Mouse (Mus musculus): Measurements from ENCODE around the gene Ttll10. TPM values are rescaled to one million over a fixed set of nuclear protein-coding genes. Genes with fewer than 3 reads are reported as not detected.

Ttll10 gene
- polyA plus RNA-seq, 1 experiment = 20.7 TPM

DNA sequence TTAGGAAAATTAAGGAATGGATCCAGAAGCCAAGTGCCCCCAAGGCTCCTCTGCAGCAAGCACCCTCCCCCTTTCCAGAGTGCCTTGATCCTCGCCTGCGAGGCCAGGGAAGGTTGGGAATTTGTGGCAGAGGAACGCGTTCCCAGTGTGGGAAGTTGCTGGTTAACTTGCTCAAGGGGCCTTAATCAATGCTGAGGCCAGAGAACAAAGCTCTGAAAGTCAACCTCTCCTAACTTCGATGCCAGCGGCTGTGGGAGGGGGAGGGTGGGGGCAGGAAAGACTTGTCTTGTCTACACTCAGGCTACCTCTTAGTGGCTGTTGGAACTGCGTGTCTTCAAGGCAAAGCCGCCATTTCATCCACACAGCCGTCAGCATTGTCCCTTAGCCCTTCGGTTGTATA is 1.5 kb downstream of the Ttll10 start:
- TF ChIP-seq POLR2A (IDR thresholded peaks at IDR 0.05; ENCODE audit: low read depth, low read length) (no peak), CTCF (conservative IDR thresholded peaks at IDR 0.05; ENCODE audit: insufficient read depth, insufficient read length, low read depth, low read length) (no peak)
- Histone ChIP-seq H3K36me3 (ENCODE audit: control insufficient read depth, insufficient read depth, low read length) (no peaks in the 10 kb centered on the region), H3K4me3 (ENCODE audit: insufficient read depth, low read depth, low read length) (peak overlapping the region; percentile 47), H3K4me1 (ENCODE audit: control insufficient read depth, insufficient read depth, low read length) (peaks cover 31% of the 10 kb centered on the region), H3K27me3 (replicated peaks; ENCODE audit: control insufficient read depth, insufficient read depth, low read length) (no peaks in the 10 kb centered on the region), H3K27ac (ENCODE audit: insufficient read depth, low read depth, low read length) (peak overlapping the region; percentile 59; the same call in 1 of the 2 replicates)
- peak; percentile 60 for DNase-seq
- 33% methylated on average over 10 of the region's 10 CpGs for WGBS

DNA sequence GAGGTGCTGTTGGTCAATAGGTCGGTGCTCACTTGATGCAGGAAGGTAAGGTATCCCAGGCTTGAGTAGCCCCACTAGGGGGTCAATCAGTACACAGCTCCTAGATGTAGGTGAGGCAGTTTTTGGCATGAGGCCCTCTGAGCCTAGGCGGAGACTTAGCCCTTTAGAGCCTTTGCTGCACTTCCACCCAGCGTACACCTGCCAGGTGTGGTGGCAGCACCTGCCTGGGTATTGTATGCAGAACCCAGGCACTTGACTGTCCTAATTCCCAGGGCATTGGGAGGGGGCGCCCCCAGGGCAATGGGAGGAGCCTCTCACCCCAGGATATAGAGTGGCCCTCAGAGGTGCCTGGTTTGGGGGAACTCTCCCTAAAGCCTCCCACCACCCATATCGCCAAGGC is 4.0 kb downstream of the Ttll10 start:
- H3K36me3 ChIP-seq (ENCODE audit: control insufficient read depth, insufficient read depth, low read length) = no peaks in the 10 kb centered on the region
- no peak for TF ChIP-seq POLR2A (IDR thresholded peaks at IDR 0.05; ENCODE audit: low read depth, low read length)
- no peak for TF ChIP-seq CTCF (conservative IDR thresholded peaks at IDR 0.05; ENCODE audit: insufficient read depth, insufficient read length, low read depth, low read length)
- DNase-seq = peak; percentile 30
- no peaks in the 10 kb centered on the region for H3K27me3 ChIP-seq (replicated peaks; ENCODE audit: control insufficient read depth, insufficient read depth, low read length)
- H3K4me1 ChIP-seq (ENCODE audit: control insufficient read depth, insufficient read depth, low read length) = peaks cover 18% of the 10 kb centered on the region
- WGBS = 66% methylated on average over 5 of the region's 5 CpGs
- peak overlapping the region; percentile 19; the same call in 1 of the 2 replicates for H3K27ac ChIP-seq (ENCODE audit: insufficient read depth, low read depth, low read length)
- H3K4me3 ChIP-seq (ENCODE audit: insufficient read depth, low read depth, low read length) = no peak overlapping the region

DNA sequence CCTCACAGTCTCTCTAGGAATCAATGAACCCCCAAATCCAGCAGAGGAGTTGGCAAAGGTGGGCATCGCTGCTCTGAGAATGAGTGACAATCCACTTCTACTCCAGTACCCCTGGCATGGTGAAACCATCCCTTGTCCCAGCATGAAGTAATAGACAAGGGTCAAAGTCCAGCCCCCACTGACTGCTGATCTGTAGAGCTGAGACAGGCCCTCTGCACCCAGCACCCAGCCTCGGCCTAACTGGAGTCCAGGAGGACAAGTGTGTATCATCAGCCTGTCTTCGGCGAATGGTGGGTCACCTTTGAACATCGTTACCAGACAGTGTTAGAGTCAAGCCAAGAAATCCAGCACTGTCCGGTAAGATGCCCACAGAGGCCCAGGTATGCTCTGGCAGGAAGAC is 4.6 kb downstream of the Ttll10 start:
- Histone ChIP-seq H3K4me1 (ENCODE audit: control insufficient read depth, insufficient read depth, low read length) (peaks cover 15% of the 10 kb centered on the region), H3K27ac (ENCODE audit: insufficient read depth, low read depth, low read length) (no peak overlapping the region), H3K36me3 (ENCODE audit: control insufficient read depth, insufficient read depth, low read length) (no peaks in the 10 kb centered on the region), H3K27me3 (replicated peaks; ENCODE audit: control insufficient read depth, insufficient read depth, low read length) (no peaks in the 10 kb centered on the region), H3K4me3 (ENCODE audit: insufficient read depth, low read depth, low read length) (no peak overlapping the region)
- TF ChIP-seq CTCF (conservative IDR thresholded peaks at IDR 0.05; ENCODE audit: insufficient read depth, insufficient read length, low read depth, low read length) (no peak), POLR2A (IDR thresholded peaks at IDR 0.05; ENCODE audit: low read depth, low read length) (no peak)
- DNase-seq = peak; percentile 88
- WGBS = 58% methylated on average over 6 of the region's 6 CpGs

GRCm38 (mm10) chr4:156054130-156054529 is 5.1 kb downstream of the Ttll10 start:
- no peak overlapping the region for H3K4me3 ChIP-seq (ENCODE audit: insufficient read depth, low read depth, low read length)
- no peaks in the 10 kb centered on the region for H3K27me3 ChIP-seq (replicated peaks; ENCODE audit: control insufficient read depth, insufficient read depth, low read length)
- H3K4me1 ChIP-seq (ENCODE audit: control insufficient read depth, insufficient read depth, low read length) = peaks cover 15% of the 10 kb centered on the region
- no peak overlapping the region for H3K27ac ChIP-seq (ENCODE audit: insufficient read depth, low read depth, low read length)
- no peak for TF ChIP-seq CTCF (conservative IDR thresholded peaks at IDR 0.05; ENCODE audit: insufficient read depth, insufficient read length, low read depth, low read length)
- no peak for TF ChIP-seq POLR2A (IDR thresholded peaks at IDR 0.05; ENCODE audit: low read depth, low read length)
- peak; percentile 32 for DNase-seq
- WGBS = 44% methylated on average over 4 of the region's 4 CpGs
- no peaks in the 10 kb centered on the region; the same call in 1 of the 2 replicates for H3K36me3 ChIP-seq (ENCODE audit: control insufficient read depth, insufficient read depth, low read length)

DNA sequence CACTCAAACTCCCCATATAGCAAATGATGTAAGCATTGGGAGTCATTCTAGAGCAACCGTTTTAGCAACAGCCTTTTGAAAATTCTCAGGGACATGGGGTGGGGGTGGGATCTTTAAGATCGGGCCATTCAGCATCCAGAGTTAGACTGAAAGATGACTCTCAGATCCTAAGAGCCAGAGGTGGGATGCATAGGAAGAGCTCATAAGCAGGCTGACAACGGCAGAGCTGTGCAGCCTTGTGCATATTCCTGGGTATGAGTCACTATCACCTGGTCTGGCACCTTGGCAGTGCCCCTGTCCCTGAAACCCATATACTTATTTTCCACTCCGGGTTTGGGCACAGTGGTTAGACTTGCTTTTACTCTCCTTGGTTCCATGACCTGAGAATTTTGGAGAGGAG is 6.1 kb downstream of the Ttll10 start:
- H3K4me3 ChIP-seq (ENCODE audit: insufficient read depth, low read depth, low read length) = no peak overlapping the region
- no peak for DNase-seq
- H3K4me1 ChIP-seq (ENCODE audit: control insufficient read depth, insufficient read depth, low read length) = peaks cover 15% of the 10 kb centered on the region
- TF ChIP-seq POLR2A (IDR thresholded peaks at IDR 0.05; ENCODE audit: low read depth, low read length) (no peak), CTCF (conservative IDR thresholded peaks at IDR 0.05; ENCODE audit: insufficient read depth, insufficient read length, low read depth, low read length) (no peak)
- no peak overlapping the region for H3K27ac ChIP-seq (ENCODE audit: insufficient read depth, low read depth, low read length)
- WGBS = 71% methylated on average over 4 of the region's 4 CpGs
- no peaks in the 10 kb centered on the region for H3K27me3 ChIP-seq (replicated peaks; ENCODE audit: control insufficient read depth, insufficient read depth, low read length)
- H3K36me3 ChIP-seq (ENCODE audit: control insufficient read depth, insufficient read depth, low read length) = no peaks in the 10 kb centered on the region; the same call in 1 of the 2 replicates

DNA sequence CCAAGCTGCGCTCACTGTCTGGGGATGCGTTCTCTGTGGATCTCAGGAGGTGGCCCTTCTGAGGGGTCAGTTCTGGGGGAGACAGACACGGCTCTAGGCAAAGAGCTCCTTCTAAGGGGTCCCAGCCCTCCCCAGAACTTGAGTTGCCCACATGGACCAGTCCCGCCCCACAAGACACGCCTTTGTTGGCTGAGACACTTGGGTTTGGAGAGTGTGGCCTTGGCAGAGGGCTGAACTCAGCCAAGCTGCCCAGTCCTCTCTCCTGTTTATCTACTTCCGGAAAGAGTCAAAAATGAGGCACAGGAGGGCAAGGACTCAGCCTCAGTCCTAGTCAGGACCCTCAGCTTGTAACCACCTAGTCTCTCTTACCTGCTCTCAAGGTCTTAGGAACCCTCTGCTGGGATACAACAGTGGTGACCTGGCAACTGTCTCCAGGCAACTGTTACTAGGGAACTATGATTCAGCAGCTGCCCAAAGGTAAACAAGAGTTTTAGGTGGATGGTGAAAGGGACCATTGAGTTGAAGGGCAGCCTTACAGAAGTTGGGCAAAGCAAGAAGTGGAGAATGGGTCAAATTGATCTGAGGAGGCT is 8.7 kb downstream of the Ttll10 start:
- Histone ChIP-seq H3K27ac (ENCODE audit: insufficient read depth, low read depth, low read length) (no peak overlapping the region), H3K4me1 (ENCODE audit: control insufficient read depth, insufficient read depth, low read length) (peaks cover 3% of the 10 kb centered on the region), H3K27me3 (replicated peaks; ENCODE audit: control insufficient read depth, insufficient read depth, low read length) (no peaks in the 10 kb centered on the region), H3K4me3 (ENCODE audit: insufficient read depth, low read depth, low read length) (no peak overlapping the region), H3K36me3 (ENCODE audit: control insufficient read depth, insufficient read depth, low read length) (no peaks in the 10 kb centered on the region; the same call in 1 of the 2 replicates)
- TF ChIP-seq CTCF (conservative IDR thresholded peaks at IDR 0.05; ENCODE audit: insufficient read depth, insufficient read length, low read depth, low read length) (no peak), POLR2A (IDR thresholded peaks at IDR 0.05; ENCODE audit: low read depth, low read length) (no peak)
- WGBS = 68% methylated on average over 6 of the region's 6 CpGs
- DNase-seq = no peak

DNA sequence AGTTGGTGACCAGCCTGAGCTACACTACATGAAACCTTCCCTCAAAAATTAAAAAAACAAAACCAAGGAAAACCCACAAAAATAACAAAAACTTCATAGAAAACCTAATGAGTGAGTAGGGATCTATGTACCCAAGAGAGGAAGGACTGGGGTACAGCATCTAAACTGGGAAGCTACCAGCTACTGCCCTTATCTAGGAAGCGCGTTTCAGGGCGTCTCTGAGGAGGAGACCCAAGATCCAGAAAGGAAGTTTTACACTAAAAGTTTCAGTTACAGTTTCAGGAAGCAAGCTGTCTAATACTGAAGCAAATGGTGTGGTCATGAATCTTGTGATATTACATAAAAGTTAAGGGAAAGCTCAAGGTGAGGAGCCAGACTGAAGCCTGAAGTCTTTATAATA is 9.4 kb downstream of the Ttll10 start:
- Histone ChIP-seq H3K36me3 (ENCODE audit: control insufficient read depth, insufficient read depth, low read length) (no peaks in the 10 kb centered on the region; the same call in 1 of the 2 replicates), H3K27ac (ENCODE audit: insufficient read depth, low read depth, low read length) (no peak overlapping the region), H3K27me3 (replicated peaks; ENCODE audit: control insufficient read depth, insufficient read depth, low read length) (no peaks in the 10 kb centered on the region), H3K4me3 (ENCODE audit: insufficient read depth, low read depth, low read length) (no peak overlapping the region), H3K4me1 (ENCODE audit: control insufficient read depth, insufficient read depth, low read length) (no peaks in the 10 kb centered on the region; the same call in 1 of the 2 replicates)
- TF ChIP-seq POLR2A (IDR thresholded peaks at IDR 0.05; ENCODE audit: low read depth, low read length) (no peak), CTCF (conservative IDR thresholded peaks at IDR 0.05; ENCODE audit: insufficient read depth, insufficient read length, low read depth, low read length) (no peak)
- DNase-seq = no peak
- WGBS = 76% methylated on average over 3 of the region's 3 CpGs
